Mouse (Mus musculus) spleen, postnatal 4 days (tissue): Measurements from ENCODE around the gene Foxn3.

Source experiments
- DNase-seq, 2 experiments: peaks; one replicate each; pipeline ENCODE4 v3.0.0; 2022; ENCODE audit warnings: low spot score in 2 of 2

The Foxn3 gene

DNA sequence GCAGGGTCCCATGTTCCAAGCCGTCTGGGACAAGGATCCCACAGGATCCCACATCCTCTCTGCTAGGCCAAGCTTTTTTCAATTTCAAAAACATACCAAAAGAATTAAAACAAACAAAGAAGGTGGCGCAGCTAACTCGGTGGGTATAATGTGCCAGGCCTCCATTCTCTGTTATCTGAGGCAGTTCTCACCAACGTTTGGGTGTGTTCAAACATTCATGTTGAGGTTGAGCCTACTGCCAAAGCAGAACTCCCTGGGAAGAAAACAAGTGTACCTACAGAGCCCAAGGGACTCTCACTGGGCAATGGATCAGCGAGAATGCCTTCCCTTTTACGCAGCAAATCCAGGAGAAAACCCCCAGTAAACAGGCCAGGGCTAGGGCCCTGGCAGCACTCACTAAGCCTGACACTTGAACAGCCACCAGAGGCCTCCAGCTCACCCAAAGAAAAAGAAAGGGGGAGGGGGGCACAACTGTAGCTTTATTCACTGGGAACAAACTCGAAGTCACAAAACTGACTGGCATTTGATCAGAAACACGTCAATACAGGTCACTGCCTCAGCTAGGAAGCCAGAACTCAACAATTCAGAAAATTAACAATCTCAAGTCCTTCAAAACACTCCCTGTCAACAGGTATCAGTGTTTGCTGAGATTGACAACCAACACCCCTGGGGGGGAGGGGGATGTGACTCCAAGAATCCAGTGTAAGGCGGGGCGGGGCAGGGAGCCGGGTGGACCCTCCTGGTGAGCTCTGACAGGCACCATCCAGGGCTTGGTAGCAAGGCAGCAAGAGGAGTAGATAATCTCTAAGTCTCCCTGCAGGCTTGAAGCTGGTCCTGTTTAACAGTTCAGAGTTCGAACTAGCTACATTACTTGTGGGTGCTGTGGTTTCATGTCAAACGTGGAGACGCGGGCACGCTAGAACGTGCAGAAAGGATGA is 177.2 kb downstream of the Foxn3 start:
- DNase-seq, result no peak

DNA sequence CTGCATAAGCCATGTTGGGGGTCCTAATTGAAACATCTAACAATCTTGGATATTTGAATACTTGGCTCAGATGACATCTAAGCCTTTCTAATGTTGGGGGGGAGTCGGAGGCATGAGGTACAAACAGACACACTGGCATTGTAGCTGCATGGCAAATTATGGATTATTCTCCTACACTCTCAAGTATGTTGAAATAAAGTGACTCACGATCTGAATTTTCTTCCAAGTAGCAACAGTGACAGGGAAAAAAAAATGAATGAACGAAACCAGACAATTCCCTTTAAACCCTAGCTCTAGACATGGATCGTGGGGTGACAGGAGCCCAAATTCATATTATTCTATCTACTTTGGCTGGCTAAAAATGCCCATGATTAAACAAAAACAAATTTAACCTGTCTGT is 178.3 kb downstream of the Foxn3 start:
- DNase-seq, result no peak

DNA sequence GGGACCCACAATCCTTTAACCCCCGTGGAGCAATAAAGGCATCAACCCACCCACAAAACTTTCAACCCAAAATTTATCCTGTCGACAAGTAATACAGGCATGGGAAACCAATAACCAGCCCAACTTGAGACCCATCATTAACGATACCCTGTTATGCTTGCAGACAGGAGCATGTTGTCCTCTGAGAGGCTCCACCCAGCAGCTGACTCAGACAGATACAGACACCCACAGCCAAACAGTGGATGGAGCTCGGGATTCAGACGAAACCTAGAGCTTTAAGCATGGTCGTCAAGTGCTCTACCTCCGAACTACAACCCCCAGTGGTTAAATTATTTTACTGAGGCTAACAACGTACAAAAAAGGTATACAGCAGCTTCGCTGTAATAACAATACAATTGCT is 182.1 kb downstream of the Foxn3 start:
- no peak for DNase-seq

DNA sequence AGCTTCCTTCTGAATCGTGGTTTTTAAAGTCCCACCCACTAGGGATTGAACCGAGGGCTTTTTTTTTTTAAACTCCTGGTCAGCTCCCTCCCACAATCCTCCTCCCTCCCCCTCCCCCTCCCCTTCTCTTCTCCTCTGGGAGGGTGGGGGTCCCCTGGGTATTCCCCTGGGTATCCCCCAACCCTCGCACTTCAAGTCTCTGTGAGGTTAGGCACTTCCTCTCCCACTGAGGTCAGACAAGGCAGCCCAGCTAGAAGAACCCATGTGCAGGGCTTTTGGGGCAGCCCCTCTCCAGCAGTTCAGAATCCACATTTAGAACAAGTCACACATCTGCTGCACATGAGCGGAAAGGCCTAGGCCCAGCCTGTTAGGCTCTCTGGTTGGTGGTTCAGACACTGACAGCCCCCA is 182.5 kb downstream of the Foxn3 start:
- peak in 1 of 2 experiments; percentile 25 for DNase-seq

DNA sequence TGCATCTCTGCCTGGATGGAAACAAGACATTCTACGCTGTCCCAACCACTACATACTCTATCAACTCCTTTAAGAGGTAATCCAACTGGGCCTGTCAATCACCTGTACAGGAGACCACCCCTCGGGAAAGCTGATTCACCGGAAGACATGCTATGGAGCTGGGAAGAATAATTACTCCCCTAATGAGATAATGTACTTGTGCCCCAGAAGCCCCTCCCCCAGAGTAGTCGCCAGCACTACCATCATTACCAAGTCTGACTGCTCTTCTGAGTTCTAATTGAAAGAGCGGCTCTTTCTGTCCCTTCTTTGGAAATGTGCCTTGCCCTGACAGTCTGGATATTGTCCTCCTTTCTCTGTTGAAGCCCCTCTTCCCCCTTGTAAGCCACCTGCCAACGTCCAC is 183.3 kb downstream of the Foxn3 start:
- DNase-seq, result no peak

DNA sequence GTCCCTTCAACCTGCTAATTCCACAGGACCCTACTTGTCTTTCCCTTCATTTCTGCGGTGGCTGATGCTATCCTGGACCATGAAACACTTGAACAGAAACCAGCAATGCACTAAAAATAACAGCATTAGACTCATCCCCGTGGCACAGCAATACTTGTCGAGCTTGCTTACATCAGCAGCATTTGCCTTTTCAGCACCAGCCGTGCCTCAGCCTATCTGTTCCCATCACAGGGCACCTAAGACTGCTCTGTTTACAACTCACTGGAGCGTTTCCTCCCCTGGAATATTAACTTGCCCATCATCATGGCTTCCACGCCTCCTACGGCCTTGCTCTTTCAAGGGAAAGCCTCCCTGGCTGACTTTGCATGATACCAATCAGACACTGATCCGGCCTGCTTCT is 185.1 kb downstream of the Foxn3 start:
- DNase-seq, result no peak

DNA sequence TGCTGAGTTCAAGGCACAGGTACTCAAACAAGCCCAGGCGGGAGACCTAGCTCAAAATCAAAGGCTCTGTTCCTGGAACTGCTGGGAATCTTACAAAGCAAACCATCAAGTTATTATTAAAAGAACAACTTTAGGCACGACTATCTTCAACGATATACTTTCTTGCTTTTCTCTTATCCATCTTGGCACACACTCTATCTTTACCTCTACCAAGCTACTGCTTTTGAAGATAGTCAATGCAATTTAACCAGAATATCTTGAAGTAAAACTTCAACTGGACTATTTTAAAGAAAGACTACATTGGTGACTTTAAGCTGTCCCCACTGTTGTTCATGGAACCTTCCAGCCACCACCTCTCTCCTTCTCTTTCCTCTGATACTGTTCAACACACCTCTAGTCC is 185.7 kb downstream of the Foxn3 start:
- DNase-seq, result no peak

DNA sequence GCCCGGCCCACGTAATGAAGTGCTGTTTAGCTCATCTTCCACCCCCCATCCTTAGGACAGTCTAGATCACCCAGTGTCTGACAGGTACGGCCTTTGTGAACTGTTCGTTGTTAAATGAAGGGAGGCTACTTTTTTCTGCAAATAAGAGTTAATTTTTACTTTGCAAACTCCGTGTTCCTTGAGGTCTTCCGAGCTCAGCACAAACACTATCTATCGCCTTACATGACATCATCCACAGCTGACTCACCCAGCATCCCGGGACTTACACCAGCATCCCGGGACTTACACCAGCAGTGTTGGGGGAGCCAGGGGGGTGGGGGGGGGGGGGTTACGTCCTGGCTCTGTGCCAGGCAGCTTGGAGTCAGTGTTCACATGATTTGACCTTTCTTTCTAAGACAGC is 186.3 kb downstream of the Foxn3 start:
- DNase-seq, result no peak

DNA sequence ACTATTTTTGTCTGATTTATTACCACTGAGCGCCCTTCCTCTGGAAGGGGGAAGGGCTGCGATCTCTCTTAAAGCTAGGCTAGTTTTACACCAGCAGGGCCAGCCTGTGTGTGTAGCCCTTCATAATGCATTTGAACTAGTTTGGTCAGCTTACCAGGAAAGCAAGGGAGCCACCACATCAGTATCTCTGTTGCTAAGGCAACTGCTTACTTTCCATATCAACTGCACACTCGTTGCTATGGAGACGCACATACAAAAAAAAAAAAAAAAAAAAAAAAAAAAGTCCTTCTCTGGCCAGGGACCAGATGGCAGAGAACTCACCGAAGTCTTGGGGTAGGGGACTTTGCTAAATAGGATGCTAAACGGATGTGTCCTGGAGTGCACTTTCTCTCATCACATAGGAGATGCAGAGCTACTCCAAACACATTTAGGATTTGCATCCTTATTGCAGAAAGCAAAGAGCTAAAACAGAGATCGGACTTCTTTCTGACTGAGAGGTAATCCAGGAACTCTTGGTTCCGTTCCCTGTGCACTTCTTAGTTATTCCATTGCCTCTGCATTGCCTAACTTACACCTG is 187.4 kb downstream of the Foxn3 start:
- DNase-seq, result no peak

DNA sequence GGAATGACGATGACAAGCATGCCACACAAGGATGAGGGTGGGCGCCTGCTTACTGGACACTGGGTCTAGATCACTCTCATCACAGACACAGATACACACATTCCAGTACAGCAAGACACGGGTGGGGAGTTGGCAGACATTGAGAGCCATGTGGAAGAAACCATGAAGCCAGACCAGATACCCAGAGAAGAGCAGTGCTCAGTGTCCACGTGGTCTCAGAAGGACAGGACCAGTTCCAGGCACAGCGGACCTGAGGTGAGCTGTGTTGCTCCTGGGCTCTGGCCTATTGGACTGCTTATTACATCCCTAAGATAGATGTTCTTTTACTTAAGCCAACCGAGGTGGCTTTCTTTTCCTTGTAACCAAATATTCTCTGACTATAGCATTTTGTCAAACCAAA is 188.0 kb downstream of the Foxn3 start:
- no peak for DNase-seq

DNA sequence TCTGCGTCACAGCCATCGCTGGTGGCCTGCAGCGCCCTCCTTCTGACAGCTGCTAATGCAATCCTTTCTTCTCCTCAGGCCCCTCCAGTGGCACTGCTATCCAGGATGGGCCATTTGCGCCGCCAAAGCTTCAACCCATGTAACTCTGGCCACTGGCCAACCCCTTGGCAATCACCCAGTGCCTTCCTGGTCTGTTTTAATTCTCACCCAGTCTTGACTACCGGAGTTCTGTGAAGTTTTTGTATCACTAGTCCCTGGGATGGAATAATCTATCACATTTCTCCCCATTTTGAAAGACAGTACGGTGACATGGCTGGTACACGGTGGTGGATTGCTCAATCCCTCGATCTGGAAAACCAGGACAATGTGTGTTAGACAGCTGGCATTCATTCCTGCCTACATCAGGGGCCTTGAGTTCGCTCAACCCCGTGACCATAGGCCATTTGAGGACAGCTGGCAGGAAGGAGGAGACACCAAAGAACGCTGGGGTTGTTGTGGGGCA is 189.2 kb downstream of the Foxn3 start:
- DNase-seq, result no peak

DNA sequence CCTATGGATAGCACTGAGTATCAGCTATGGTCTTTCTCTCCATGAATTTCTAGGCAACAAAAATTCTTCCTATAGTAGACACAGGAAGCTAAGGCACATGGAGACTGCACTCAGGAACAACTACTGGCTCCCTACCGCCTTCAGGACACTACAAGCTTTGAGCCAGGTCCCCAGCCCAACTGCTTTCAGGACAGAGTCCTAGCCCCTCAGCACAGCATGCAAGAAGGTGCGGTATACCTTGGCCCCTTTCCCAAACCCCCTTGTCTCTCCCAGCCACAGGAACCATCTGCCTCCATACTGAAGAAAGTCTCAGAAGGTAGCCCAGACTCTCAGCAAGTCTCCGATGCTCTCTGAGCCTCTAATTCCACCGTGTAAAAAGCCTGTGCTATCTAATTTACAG is 189.8 kb downstream of the Foxn3 start:
- no peak for DNase-seq

DNA sequence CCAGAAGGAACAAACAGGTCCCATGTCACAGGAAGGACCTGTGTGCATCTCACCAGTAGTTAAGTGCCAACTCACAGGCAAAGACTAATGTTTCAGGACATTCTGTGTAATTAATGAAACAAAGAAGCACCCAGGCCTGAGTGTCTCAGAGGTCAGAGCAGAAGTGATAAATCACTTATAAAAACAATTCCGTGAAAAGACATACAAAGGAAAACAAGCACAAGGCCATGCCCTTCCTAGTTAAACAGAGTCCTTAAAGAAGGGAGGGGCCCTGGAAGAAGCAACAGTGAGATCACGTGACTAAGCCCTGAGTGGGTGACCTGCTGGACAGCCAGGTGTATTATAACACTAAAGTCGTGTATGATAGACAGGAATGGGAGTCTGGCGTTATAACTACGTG is 191.9 kb downstream of the Foxn3 start:
- DNase-seq, result no peak

DNA sequence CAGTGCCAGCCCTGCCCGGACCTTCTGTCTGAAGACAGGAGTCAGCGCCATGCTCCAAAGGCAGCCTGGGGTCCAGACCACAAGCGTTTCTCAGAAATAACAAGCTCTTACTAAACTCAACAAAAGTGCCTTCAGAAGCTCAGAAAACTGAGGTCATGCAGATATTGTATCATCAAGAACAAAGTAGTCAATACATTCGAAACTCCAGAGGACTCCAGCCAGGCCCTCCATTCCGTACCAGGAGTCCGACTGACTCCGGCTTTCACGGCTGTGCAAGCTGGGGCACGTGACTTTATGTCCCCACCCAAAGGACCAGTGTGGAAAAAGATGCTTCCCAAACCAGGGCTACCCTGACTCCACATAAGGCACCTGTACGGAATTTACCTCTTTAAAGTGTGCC is 195.1 kb downstream of the Foxn3 start:
- no peak for DNase-seq

DNA sequence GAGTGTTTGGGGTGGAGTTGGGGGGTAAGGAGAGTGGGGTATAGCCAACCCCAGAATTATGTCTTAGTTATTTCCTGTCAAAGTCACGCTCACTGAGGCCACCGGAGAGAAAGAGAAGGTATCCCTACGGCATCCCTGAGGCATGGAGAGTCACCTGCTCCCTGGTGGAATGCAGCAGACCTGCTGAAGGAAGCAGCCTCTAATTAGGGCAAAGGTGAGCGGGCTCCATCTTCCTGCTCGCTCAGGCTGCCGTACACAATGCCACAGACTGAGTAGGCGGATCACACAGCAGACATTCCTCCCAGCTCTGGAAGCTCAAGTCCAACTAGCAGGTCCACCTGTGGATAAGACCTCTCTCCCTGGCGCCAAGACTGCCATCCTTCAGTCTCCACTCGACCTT is 197.4 kb downstream of the Foxn3 start:
- DNase-seq, result no peak

DNA sequence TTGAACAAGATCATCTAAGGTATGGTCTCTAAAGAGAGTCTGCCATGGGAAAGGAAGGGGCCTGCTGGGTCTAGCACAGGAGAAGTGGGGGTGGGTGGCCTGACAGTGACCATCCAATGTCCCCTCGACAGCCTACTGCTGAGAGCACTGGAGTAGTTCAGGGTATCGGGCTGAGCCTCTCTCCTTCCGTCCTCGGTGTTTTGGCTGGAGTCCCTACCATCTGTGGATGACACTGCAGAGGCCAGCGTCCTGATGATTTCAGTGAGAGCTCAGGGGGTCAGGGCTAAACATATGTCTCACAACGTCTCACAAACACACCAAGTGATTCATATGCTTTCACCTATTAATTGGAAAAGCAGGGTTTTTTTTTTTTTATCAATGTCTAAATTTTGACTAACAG is 199.2 kb downstream of the Foxn3 start:
- no peak for DNase-seq

DNA sequence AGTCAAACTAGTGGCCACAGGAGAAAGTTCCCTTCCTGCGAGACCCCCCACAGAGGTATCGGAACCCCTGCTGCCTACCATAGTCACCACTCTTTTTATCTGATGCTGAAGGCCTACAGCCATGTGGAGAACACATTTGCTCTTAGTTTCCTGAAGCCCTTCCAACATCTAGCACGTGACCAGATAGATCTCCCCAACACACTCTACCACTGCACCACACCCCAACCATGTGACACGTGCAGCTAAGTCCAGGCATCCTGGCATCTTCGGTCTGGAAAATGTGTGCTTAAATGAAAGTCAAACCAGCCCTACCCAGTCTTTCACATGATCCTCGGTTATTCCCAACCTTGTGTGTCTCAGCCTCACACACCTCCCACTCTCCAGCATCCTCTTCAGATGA is 200.4 kb downstream of the Foxn3 start:
- DNase-seq, result no peak

DNA sequence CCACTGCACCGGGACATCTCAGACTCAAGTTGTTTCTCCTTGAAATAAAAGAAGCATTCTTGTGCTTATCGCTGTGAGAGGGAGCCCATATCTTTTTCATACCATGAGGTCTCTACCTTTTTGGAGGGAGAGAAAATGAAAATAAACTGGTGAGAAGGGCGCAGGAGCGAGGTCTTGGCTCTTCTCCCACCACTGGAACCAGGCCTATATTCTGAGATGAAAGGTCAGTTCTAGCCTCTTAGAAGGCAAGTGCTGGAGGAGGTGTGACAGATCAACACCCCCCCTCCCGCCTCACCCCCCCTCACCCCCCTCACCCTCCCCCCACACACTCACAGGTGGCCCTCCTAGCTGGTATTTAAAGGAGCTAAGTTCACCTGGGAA is 201.6 kb downstream of the Foxn3 start:
- DNase-seq, result no peak

DNA sequence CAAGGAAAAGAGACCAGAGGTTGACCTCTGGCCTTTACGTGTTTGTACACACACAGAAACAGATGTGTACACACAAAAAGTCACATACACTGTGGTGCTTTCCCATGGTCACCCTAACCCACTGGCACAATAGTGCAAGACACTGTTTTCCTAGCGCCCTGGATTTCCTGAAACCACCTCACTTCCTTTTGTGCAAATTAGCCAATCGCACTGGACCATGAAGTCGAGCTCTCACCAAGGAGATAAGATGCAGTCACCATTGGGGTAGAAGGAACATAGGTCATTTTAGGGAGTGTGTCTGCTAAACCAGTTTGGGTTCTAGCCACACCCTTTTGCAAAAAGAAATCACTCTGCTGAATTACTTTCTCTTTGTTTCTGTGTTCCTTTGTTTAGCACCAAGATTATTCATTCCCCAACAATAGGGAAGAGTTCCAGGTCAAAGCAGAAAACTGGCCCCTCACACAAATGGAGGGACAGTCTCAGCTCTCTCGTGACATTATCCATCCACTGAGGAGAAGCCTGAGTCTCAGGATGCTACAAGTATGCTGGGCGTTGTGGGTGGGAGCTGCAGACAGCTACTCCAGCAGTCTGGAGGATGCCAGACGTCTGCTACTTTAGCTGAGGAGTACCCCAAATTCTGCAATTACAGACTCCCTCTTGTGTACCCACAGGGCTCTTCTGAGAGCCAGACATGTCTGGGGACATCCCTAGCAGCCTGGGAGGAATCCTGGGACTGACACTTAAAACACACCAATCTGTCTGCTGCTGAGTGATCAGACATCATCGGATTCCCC is 202.2 kb downstream of the Foxn3 start:
- DNase-seq, result no peak

DNA sequence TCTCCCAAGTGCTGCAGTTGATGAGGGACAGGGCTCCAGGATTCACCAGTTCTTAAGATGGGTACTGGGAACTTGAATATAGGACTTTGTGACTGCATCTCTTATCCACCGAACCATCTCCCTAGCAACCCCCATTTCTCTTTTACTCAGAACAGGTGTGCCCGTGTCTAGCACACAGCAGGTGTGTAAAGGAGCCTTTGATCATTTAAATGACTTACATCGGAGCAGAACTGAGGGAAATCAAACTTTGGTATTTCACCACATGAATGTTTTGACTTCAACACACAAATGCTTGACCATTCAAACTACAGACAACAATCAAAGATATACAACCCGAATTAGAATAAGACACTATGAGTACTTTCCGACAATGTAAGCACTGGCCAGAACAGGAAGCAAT is 204.7 kb downstream of the Foxn3 start:
- no peak for DNase-seq

DNA sequence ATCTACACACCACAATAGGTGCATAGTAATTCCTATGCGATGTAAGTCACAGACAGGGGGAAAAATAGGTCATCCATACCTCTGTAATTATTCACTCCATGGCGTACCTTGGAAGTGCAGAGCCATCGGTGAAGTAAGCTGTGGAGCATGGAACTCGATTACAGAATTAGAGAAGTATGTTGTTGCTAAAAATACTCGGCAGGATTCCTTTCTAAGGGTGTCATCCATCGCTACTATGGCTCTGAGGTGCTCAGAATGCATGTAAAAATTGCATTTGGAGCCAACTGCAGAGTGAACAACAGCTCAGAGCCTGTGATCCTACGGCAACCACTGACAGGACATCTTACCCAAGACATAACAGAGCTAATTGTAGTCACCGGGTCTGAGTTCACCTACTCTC is 206.7 kb downstream of the Foxn3 start:
- no peak for DNase-seq

DNA sequence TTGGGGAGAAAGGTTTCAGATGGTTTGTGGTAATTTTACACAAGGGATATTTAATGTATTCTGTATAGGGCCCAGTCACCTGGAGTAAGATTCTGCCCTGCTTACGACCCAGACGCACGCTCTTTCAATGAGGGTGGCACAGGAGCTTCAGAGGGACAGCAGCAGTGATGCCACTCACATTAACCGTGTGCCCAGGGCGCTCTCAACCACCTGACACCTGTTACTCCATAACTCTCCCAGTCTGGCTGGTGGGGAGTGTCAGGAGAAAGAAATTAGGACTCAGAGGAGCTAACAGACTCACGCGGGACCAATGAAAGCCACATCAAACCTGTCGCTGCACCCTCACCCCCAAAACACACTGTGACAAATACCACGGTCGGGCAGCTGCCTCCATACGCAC is 209.7 kb downstream of the Foxn3 start:
- DNase-seq, result no peak

DNA sequence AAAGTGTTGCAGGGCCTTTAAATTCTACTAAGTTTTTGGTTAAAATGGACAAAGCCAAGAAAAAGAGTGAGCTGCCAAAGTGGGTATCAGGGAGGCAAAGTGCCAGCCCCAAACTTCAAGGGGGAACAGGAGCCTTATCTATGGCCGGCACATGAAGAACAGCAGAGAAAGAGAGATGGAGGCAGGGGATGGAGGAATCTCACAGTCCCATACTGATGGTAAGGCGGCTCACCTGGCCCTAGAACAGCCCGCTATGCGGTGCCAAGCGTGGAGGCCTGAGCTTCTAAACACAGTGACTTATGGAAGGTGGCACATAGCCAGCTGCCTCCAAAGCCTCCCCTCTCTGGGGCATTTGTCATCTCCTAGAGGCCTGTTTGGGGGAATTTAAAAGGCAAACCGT is 210.8 kb downstream of the Foxn3 start:
- DNase-seq, result no peak
